Mouse (Mus musculus) spleen, postnatal 4 days (tissue): ENCODE measurements at regions not wholly inside any gene's neighbourhood (a gene's known extent, or its start where the extent isn't known, plus 50 kb on each side); places are given as distances from the start of the nearest gene placed in this dataset.

Experiments
- DNase-seq, 2 experiments: peaks; one replicate each; pipeline ENCODE4 v3.0.0; 2022; ENCODE audit warnings: low spot score in 2 of 2

- no peak for DNase-seq
Observed at GRCm38 (mm10) chr14:105056171-105056570, 121.0 kb downstream of the Rbm26 start.

GRCm38 (mm10) chr14:105038798-105039197, 138.3 kb downstream of the Rbm26 start:
- no peak for DNase-seq

- DNase-seq = no peak
Observed at GRCm38 (mm10) chr14:105034712-105035377, 142.3 kb downstream of the Rbm26 start.

- no peak for DNase-seq
Observed at GRCm38 (mm10) chr14:105019971-105020370, 157.2 kb downstream of the Rbm26 start.

GRCm38 (mm10) chr14:105016089-105016846, 160.9 kb downstream of the Rbm26 start:
- no peak for DNase-seq

- no peak for DNase-seq
Observed at GRCm38 (mm10) chr14:105015278-105015677, 161.8 kb downstream of the Rbm26 start.

GRCm38 (mm10) chr14:105010742-105011141, 166.4 kb downstream of the Rbm26 start:
- no peak for DNase-seq

GRCm38 (mm10) chr14:105008331-105008730, 168.8 kb downstream of the Rbm26 start:
- DNase-seq = no peak

GRCm38 (mm10) chr14:104994066-104994465, 183.1 kb downstream of the Rbm26 start:
- DNase-seq = no peak

GRCm38 (mm10) chr14:104966046-104966445, 211.1 kb downstream of the Rbm26 start:
- no peak for DNase-seq

- no peak for DNase-seq
Observed at GRCm38 (mm10) chr14:104943450-104943849, 233.7 kb downstream of the Rbm26 start.

- no peak for DNase-seq
Observed at GRCm38 (mm10) chr14:104939961-104940360, 237.2 kb downstream of the Rbm26 start.

- DNase-seq = no peak
Observed at GRCm38 (mm10) chr14:104937083-104937864, 239.9 kb downstream of the Rbm26 start.

- no peak for DNase-seq
Observed at GRCm38 (mm10) chr14:104935956-104936355, 241.2 kb downstream of the Rbm26 start.

GRCm38 (mm10) chr14:104905706-104906105, 271.4 kb downstream of the Rbm26 start:
- DNase-seq = no peak

- no peak for DNase-seq
Observed at GRCm38 (mm10) chr14:104902120-104903027, 274.8 kb downstream of the Rbm26 start.

- DNase-seq = no peak
Observed at GRCm38 (mm10) chr14:104901072-104901471, 276.1 kb downstream of the Rbm26 start.

GRCm38 (mm10) chr14:104871203-104871602, 305.9 kb downstream of the Rbm26 start:
- no peak for DNase-seq

- DNase-seq = no peak
Observed at GRCm38 (mm10) chr14:104867540-104867939, 309.6 kb downstream of the Rbm26 start.

- no peak for DNase-seq
Observed at GRCm38 (mm10) chr14:104863881-104864280, 313.2 kb downstream of the Rbm26 start.

GRCm38 (mm10) chr14:104855913-104856312, 321.2 kb downstream of the Rbm26 start:
- no peak for DNase-seq
